Mouse (Mus musculus) myocyte (in vitro differentiated cells): ENCODE measurements around the gene Tmem200c.

Experiments used
- CEBPB ChIP-seq: IDR thresholded peaks from 2 replicates; pipeline ENCODE4 v1.6.1; 2011; ENCODE audit warnings: mild to moderate bottlenecking, moderate library complexity; ENCODE audit not compliant: poor library complexity, insufficient read depth, severe bottlenecking
- MAX ChIP-seq: IDR thresholded peaks from one replicate; pipeline ENCODE4 v1.6.1; 2011; ENCODE audit warnings: low read depth, mild to moderate bottlenecking, control low read depth
- POLR2A ChIP-seq: IDR thresholded peaks from one replicate; pipeline ENCODE4 v1.6.1; 2011; ENCODE audit warnings: low read depth, mild to moderate bottlenecking, control low read depth, moderate library complexity; ENCODE audit not compliant: insufficient read length
- USF1 ChIP-seq: IDR thresholded peaks from one replicate; pipeline ENCODE4 v1.6.1; 2011; ENCODE audit warnings: low read depth, mild to moderate bottlenecking, control low read depth, moderate library complexity

DNA sequence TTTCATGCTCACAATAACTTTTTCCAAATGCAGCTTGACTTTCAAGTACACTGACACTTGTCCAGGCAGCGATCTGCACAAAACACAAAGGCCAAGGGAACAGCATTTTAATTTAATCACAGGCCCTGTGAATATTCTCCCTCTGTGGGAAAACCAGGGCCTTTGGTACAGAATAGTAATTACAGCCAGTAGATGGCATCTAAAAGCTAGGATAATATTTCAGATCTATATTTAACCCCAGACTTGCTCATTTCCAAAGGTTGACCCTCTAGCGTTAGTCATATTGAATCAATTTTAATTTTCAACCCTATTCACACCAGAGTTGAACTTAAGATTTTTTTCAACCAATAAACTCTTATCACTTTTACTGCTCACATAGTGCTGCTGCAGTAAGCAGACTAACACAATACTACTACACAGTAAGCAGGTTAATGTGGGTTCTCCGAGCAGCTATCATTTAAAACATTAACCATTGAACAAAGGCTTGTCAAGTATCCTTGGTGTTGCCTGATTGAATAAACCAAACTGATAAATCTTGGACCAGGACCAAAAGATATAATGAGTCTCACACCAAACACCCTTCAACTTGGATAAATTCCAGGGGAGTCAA is 57.2 kb downstream of the Tmem200c start:
- TF ChIP-seq MAX (no peak), CEBPB (no peak), POLR2A (no peak), USF1 (no peak)
